Mouse (Mus musculus) hindbrain, embryonic 15.5 days (tissue): ENCODE measurements at regions not wholly inside any gene's neighbourhood (a gene's known extent, or its start where the extent isn't known, plus 50 kb on each side); places are given as distances from the start of the nearest gene placed in this dataset.

Experiments used
- ATAC-seq: fragments of 200-750 bp; cut with Nextera tagmentation; 2 replicates; pipeline ENCODE4 v1.8.0; 2017; ENCODE audit warnings: low read depth, moderate number of reproducible peaks, moderate TSS enrichment; ENCODE audit not compliant: low FRiP score
- H3K27ac ChIP-seq: fragments of 300-500 bp; sonication (generic); replicated peaks from 2 replicates; pipeline ENCODE4 v1.5.1; 2015; ENCODE audit warnings: mild to moderate bottlenecking, inconsistent platforms
- H3K27me3 ChIP-seq: fragments of 300-500 bp; sonication (generic); 2 replicates; pipeline ENCODE4 v1.6.1; 2015; ENCODE audit warnings: control low read depth, inconsistent platforms
- H3K36me3 ChIP-seq: fragments of 300-500 bp; sonication (generic); 2 replicates; pipeline ENCODE4 v1.6.1; 2015; ENCODE audit warnings: control low read depth, inconsistent platforms
- H3K4me1 ChIP-seq: fragments of 300-500 bp; sonication (generic); replicated peaks from 2 replicates; pipeline ENCODE4 v1.6.1; 2015; ENCODE audit warnings: control low read depth, inconsistent platforms
- H3K4me2 ChIP-seq: fragments of 300-500 bp; sonication (generic); 2 replicates; pipeline ENCODE4 v1.6.1; 2015; ENCODE audit warnings: moderate library complexity, mild to moderate bottlenecking, inconsistent platforms
- H3K4me3 ChIP-seq: fragments of 300-500 bp; sonication (generic); 2 replicates; pipeline ENCODE4 v1.5.1; 2015; ENCODE audit warnings: mild to moderate bottlenecking, inconsistent platforms
- H3K9ac ChIP-seq: fragments of 300-500 bp; sonication (generic); 2 replicates; pipeline ENCODE4 v1.6.1; 2015; ENCODE audit warnings: inconsistent platforms
- H3K9me3 ChIP-seq: fragments of 300-500 bp; sonication (generic); 2 replicates; pipeline ENCODE4 v1.6.1; 2016; ENCODE audit warnings: control low read depth, inconsistent platforms
- WGBS: fragments of 180-500 bp; shearing (Covaris S2); methylation state at CpG from one replicate; pipeline ENCODE4 v1.1.7; 2015; 5-methylcytosine and 5-hydroxymethylcytosine counted together

GRCm38 (mm10) chr9:43580653-43581052 is 163.1 kb upstream of the Nectin1 start:
- no peaks in the 10 kb centered on the region for H3K9me3 ChIP-seq
- no peak overlapping the region for H3K27ac ChIP-seq
- no peak overlapping the region for H3K4me2 ChIP-seq
- no peak for ATAC-seq
- H3K27me3 ChIP-seq = no peaks in the 10 kb centered on the region
- H3K9ac ChIP-seq = no peak overlapping the region
- H3K36me3 ChIP-seq = no peaks in the 10 kb centered on the region
- no peaks in the 10 kb centered on the region for H3K4me1 ChIP-seq
- H3K4me3 ChIP-seq = no peak overlapping the region
- 42% methylated on average over 6 of the region's 6 CpGs for WGBS

GRCm38 (mm10) chr9:43585616-43586015 is 158.2 kb upstream of the Nectin1 start:
- WGBS = 54% methylated on average over 6 of the region's 6 CpGs
- Histone ChIP-seq H3K36me3 (no peaks in the 10 kb centered on the region), H3K9ac (no peak overlapping the region), H3K27me3 (no peaks in the 10 kb centered on the region), H3K9me3 (no peaks in the 10 kb centered on the region), H3K27ac (no peak overlapping the region), H3K4me3 (no peak overlapping the region), H3K4me2 (no peak overlapping the region), H3K4me1 (no peaks in the 10 kb centered on the region)
- ATAC-seq = no peak

- WGBS = 66% methylated on average over 6 of the region's 6 CpGs
Observed at GRCm38 (mm10) chr9:43593236-43593635, 150.5 kb upstream of the Nectin1 start.

GRCm38 (mm10) chr9:43594814-43595213 is 149.0 kb upstream of the Nectin1 start:
- H3K9ac ChIP-seq = no peak overlapping the region
- no peaks in the 10 kb centered on the region for H3K9me3 ChIP-seq
- H3K27me3 ChIP-seq = no peaks in the 10 kb centered on the region
- no peak overlapping the region for H3K27ac ChIP-seq
- H3K4me3 ChIP-seq = no peak overlapping the region
- no peak overlapping the region for H3K4me2 ChIP-seq
- no peak for ATAC-seq
- H3K4me1 ChIP-seq = no peaks in the 10 kb centered on the region; the same call in 1 of the 2 replicates
- WGBS = 86% methylated on average over 3 of the region's 3 CpGs
- H3K36me3 ChIP-seq = no peaks in the 10 kb centered on the region

More at GRCm38 (mm10) chr9:43593236-43593635, 150.5 kb upstream of the Nectin1 start:
- Histone ChIP-seq H3K4me1 (no peaks in the 10 kb centered on the region; the same call in 1 of the 2 replicates), H3K27ac (no peak overlapping the region), H3K9ac (no peak overlapping the region), H3K4me2 (no peak overlapping the region), H3K36me3 (no peaks in the 10 kb centered on the region), H3K27me3 (no peaks in the 10 kb centered on the region), H3K9me3 (no peaks in the 10 kb centered on the region), H3K4me3 (no peak overlapping the region)
- no peak for ATAC-seq

GRCm38 (mm10) chr9:43595461-43595860 is 148.3 kb upstream of the Nectin1 start:
- Histone ChIP-seq H3K4me1 (no peaks in the 10 kb centered on the region; the same call in 1 of the 2 replicates), H3K27me3 (no peaks in the 10 kb centered on the region), H3K9ac (no peak overlapping the region), H3K36me3 (no peaks in the 10 kb centered on the region), H3K27ac (no peak overlapping the region), H3K4me2 (no peak overlapping the region), H3K4me3 (no peak overlapping the region), H3K9me3 (no peaks in the 10 kb centered on the region)
- WGBS = 79% methylated on average over 4 of the region's 4 CpGs
- no peak for ATAC-seq

- Histone ChIP-seq H3K9ac (no peak overlapping the region), H3K27me3 (no peaks in the 10 kb centered on the region), H3K4me1 (no peaks in the 10 kb centered on the region), H3K4me3 (no peak overlapping the region), H3K4me2 (no peak overlapping the region), H3K27ac (no peak overlapping the region), H3K36me3 (no peaks in the 10 kb centered on the region), H3K9me3 (no peaks in the 10 kb centered on the region)
- ATAC-seq = no peak
- whole genome bisulfite sequencing = 74% methylated on average over 2 of the region's 2 CpGs
Observed at GRCm38 (mm10) chr9:43600396-43600795, 143.4 kb upstream of the Nectin1 start.

- Histone ChIP-seq H3K27me3 (no peaks in the 10 kb centered on the region), H3K4me2 (no peak overlapping the region), H3K27ac (no peak overlapping the region), H3K4me3 (no peak overlapping the region), H3K4me1 (peaks cover 11% of the 10 kb centered on the region), H3K9me3 (no peaks in the 10 kb centered on the region), H3K9ac (no peak overlapping the region), H3K36me3 (no peaks in the 10 kb centered on the region)
- ATAC-seq = no peak
- 17% methylated on average over 12 of the region's 12 CpGs for WGBS
Observed at GRCm38 (mm10) chr9:43617632-43618031, 126.2 kb upstream of the Nectin1 start.

GRCm38 (mm10) chr9:43627558-43627957 is 116.2 kb upstream of the Nectin1 start:
- Histone ChIP-seq H3K9ac (no peak overlapping the region), H3K4me3 (no peak overlapping the region), H3K4me1 (no peaks in the 10 kb centered on the region), H3K27ac (no peak overlapping the region), H3K4me2 (no peak overlapping the region), H3K27me3 (no peaks in the 10 kb centered on the region), H3K9me3 (no peaks in the 10 kb centered on the region), H3K36me3 (no peaks in the 10 kb centered on the region)
- 69% methylated on average over 4 of the region's 4 CpGs for WGBS
- ATAC-seq = no peak

- Histone ChIP-seq H3K27me3 (no peaks in the 10 kb centered on the region), H3K36me3 (no peaks in the 10 kb centered on the region), H3K9me3 (no peaks in the 10 kb centered on the region), H3K4me3 (no peak overlapping the region), H3K4me2 (no peak overlapping the region), H3K9ac (no peak overlapping the region), H3K27ac (no peak overlapping the region), H3K4me1 (no peaks in the 10 kb centered on the region)
- 49% methylated on average over 11 of the region's 11 CpGs for WGBS
- ATAC-seq = no peak
Observed at GRCm38 (mm10) chr9:43628786-43629185, 115.0 kb upstream of the Nectin1 start.

GRCm38 (mm10) chr9:43636372-43636965 is 107.3 kb upstream of the Nectin1 start:
- WGBS = 83% methylated on average over 11 of the region's 11 CpGs
- no peaks in the 10 kb centered on the region for H3K36me3 ChIP-seq
- no peak overlapping the region for H3K27ac ChIP-seq
- H3K4me3 ChIP-seq = no peak overlapping the region
- H3K4me2 ChIP-seq = no peak overlapping the region
- no peak overlapping the region for H3K9ac ChIP-seq
- no peaks in the 10 kb centered on the region for H3K9me3 ChIP-seq
- ATAC-seq = no peak
- H3K27me3 ChIP-seq = no peaks in the 10 kb centered on the region
- H3K4me1 ChIP-seq = no peaks in the 10 kb centered on the region

- Histone ChIP-seq H3K4me1 (0 out of 2 replicates have a peak, but pooled peaks cover 2% of the 10 kb centered on the region), H3K4me3 (no peak overlapping the region), H3K36me3 (no peaks in the 10 kb centered on the region), H3K27ac (no peak overlapping the region), H3K4me2 (no peak overlapping the region), H3K9me3 (no peaks in the 10 kb centered on the region), H3K27me3 (no peaks in the 10 kb centered on the region), H3K9ac (no peak overlapping the region)
- WGBS = 67% methylated on average over 3 of the region's 3 CpGs
- no peak for ATAC-seq
Observed at GRCm38 (mm10) chr9:43658186-43658585, 85.6 kb upstream of the Nectin1 start.

- H3K4me3 ChIP-seq = no peak overlapping the region
Observed at GRCm38 (mm10) chr9:43659237-43659636, 84.5 kb upstream of the Nectin1 start.

GRCm38 (mm10) chr9:43660151-43660550 is 83.6 kb upstream of the Nectin1 start:
- no peak overlapping the region for H3K9ac ChIP-seq
- no peaks in the 10 kb centered on the region for H3K36me3 ChIP-seq
- ATAC-seq = no peak
- no peaks in the 10 kb centered on the region for H3K9me3 ChIP-seq
- no peak overlapping the region for H3K4me2 ChIP-seq
- H3K4me1 ChIP-seq = 0 out of 2 replicates have a peak, but pooled peaks cover 2% of the 10 kb centered on the region
- no peaks in the 10 kb centered on the region for H3K27me3 ChIP-seq
- no peak overlapping the region for H3K27ac ChIP-seq
- WGBS = 61% methylated on average over 5 of the region's 5 CpGs
- H3K4me3 ChIP-seq = no peak overlapping the region

More at GRCm38 (mm10) chr9:43659237-43659636, 84.5 kb upstream of the Nectin1 start:
- no peak overlapping the region for H3K27ac ChIP-seq
- no peak for ATAC-seq
- H3K9ac ChIP-seq = no peak overlapping the region
- H3K27me3 ChIP-seq = no peaks in the 10 kb centered on the region
- no peak overlapping the region for H3K4me2 ChIP-seq
- no peaks in the 10 kb centered on the region for H3K36me3 ChIP-seq
- 56% methylated on average over 6 of the region's 6 CpGs for WGBS
- 0 out of 2 replicates have a peak, but pooled peaks cover 2% of the 10 kb centered on the region for H3K4me1 ChIP-seq
- no peaks in the 10 kb centered on the region for H3K9me3 ChIP-seq
